Mouse (Mus musculus) megakaryocyte-erythroid progenitor cell, adult 5-6 weeks (primary cell): ENCODE data around the gene Pck2. TPM values are rescaled to one million over a fixed set of nuclear protein-coding genes. Genes with fewer than 3 reads are reported as not detected.

Experiments
- ATAC-seq: replicated peaks from 2 replicates; pipeline ENCODE4 v1.8.0; 2016; ENCODE audit warnings: mild to moderate bottlenecking, inconsistent platforms; ENCODE audit not compliant: severe bottlenecking, poor library complexity, low FRiP score, low TSS enrichment
- total RNA-seq, 2 experiments: library from RNA; stranded (forward) in 1 of 2; stranded (reverse) in 1 of 2; fragments of 200-1000, 215-1000 nt in 1 of 2; fragments of >200 nt in 1 of 2; fragmentation: Nextera tagmentation in 1 of 2; gene quantifications; 2 replicates each; pipeline ENCODE4 v1.2.3; 2014 to 2017

The Pck2 gene
- total RNA-seq, 2 experiments from 2014 or later = 55.6 to 88.0 TPM

- peak; percentile 80 for ATAC-seq
These were observed 50.8 kb downstream of the Pck2 start, which contains the start of gene Psme2 for GRCm38 (mm10) chr14:55590748-55591330. Gene Psme2, minus strand, starts transcription at chr14:55591113.

GRCm38 (mm10) chr14:55591331-55591891 lies 51.3 kb downstream of the Pck2 start, which contains the start of gene Rnf31:
Gene Rnf31, plus strand, starts transcription at chr14:55591708.
- ATAC-seq = peak; percentile 86

- ATAC-seq = no peak
These were observed 52.2 kb downstream of the Pck2 start for GRCm38 (mm10) chr14:55592226-55592625.

- ATAC-seq = no peak
These were observed 56.1 kb downstream of the Pck2 start for GRCm38 (mm10) chr14:55596036-55596690.

- ATAC-seq = no peak
These were observed 58.7 kb downstream of the Pck2 start for GRCm38 (mm10) chr14:55598521-55599390.

Other genes with a start within 250 kb of the Pck2 start
- gene Dhrs4, start 61.5 kb upstream of the Pck2 start, total RNA-seq (2014; fragmentation: Nextera tagmentation) = 103 and 133 TPM in 2 replicates
- 128 and 189 TPM in 2 replicates for gene Dhrs4, start 61.5 kb upstream of the Pck2 start, total RNA-seq (2017)
- 0.77 and 1.3 TPM in 2 replicates for gene Carmil3, start 49.6 kb upstream of the Pck2 start, total RNA-seq (2014; fragmentation: Nextera tagmentation)
- 0.42 and 0.70 TPM in 2 replicates for gene Carmil3, start 49.6 kb upstream of the Pck2 start, total RNA-seq (2017)
- gene Cpne6, start 29.8 kb upstream of the Pck2 start, total RNA-seq (2014; fragmentation: Nextera tagmentation) = not detected in 2 replicates
- gene Cpne6, start 29.8 kb upstream of the Pck2 start, total RNA-seq (2017) = not detected in 2 replicates
- not detected in 2 replicates for gene Nrl, start 15.3 kb upstream of the Pck2 start, total RNA-seq (2014; fragmentation: Nextera tagmentation)
- not detected in 2 replicates for gene Nrl, start 15.3 kb upstream of the Pck2 start, total RNA-seq (2017)
- 41.6 and 45.9 TPM in 2 replicates for gene Dcaf11, start 19.7 kb downstream of the Pck2 start, total RNA-seq (2014; fragmentation: Nextera tagmentation)
- gene Dcaf11, start 19.7 kb downstream of the Pck2 start, total RNA-seq (2017) = 48.3 and 115 TPM in 2 replicates
- gene A730061H03Rik, start 20.1 kb downstream of the Pck2 start, total RNA-seq (2014; fragmentation: Nextera tagmentation) = 2.7 TPM in 1 of 2 replicates, not detected in the other
- gene A730061H03Rik, start 20.1 kb downstream of the Pck2 start, total RNA-seq (2017) = 14.8 TPM in 1 of 2 replicates, not detected in the other
- gene Fitm1, start 35.4 kb downstream of the Pck2 start, total RNA-seq (2014; fragmentation: Nextera tagmentation) = not detected in 2 replicates
- not detected in 2 replicates for gene Fitm1, start 35.4 kb downstream of the Pck2 start, total RNA-seq (2017)
- 311 and 359 TPM in 2 replicates for gene Psme1, start 37.9 kb downstream of the Pck2 start, total RNA-seq (2014; fragmentation: Nextera tagmentation)
- 249 and 300 TPM in 2 replicates for gene Psme1, start 37.9 kb downstream of the Pck2 start, total RNA-seq (2017)
- gene Emc9, start 45.0 kb downstream of the Pck2 start, total RNA-seq (2014; fragmentation: Nextera tagmentation) = 37.3 and 44.8 TPM in 2 replicates
- 22.7 and 26.7 TPM in 2 replicates for gene Emc9, start 45.0 kb downstream of the Pck2 start, total RNA-seq (2017)
- gene Psme2, start 50.8 kb downstream of the Pck2 start, total RNA-seq (2014; fragmentation: Nextera tagmentation) = 190 and 268 TPM in 2 replicates
- 208 and 351 TPM in 2 replicates for gene Psme2, start 50.8 kb downstream of the Pck2 start, total RNA-seq (2017)
- 35.8 and 47.0 TPM in 2 replicates for gene Rnf31, start 51.4 kb downstream of the Pck2 start, total RNA-seq (2014; fragmentation: Nextera tagmentation)
- 23.8 and 46.4 TPM in 2 replicates for gene Rnf31, start 51.4 kb downstream of the Pck2 start, total RNA-seq (2017)
- 57.9 and 65.2 TPM in 2 replicates for gene Irf9, start 63.3 kb downstream of the Pck2 start, total RNA-seq (2014; fragmentation: Nextera tagmentation)
- 41.6 and 41.7 TPM in 2 replicates for gene Irf9, start 63.3 kb downstream of the Pck2 start, total RNA-seq (2017)
- 28.2 and 53.3 TPM in 2 replicates for gene Rec8, start 77.8 kb downstream of the Pck2 start, total RNA-seq (2014; fragmentation: Nextera tagmentation)
- gene Rec8, start 77.8 kb downstream of the Pck2 start, total RNA-seq (2017) = 16.0 and 27.6 TPM in 2 replicates
- gene Ipo4, start 95.7 kb downstream of the Pck2 start, total RNA-seq (2014; fragmentation: Nextera tagmentation) = 79.0 and 101 TPM in 2 replicates
- 21.2 and 26.9 TPM in 2 replicates for gene Ipo4, start 95.7 kb downstream of the Pck2 start, total RNA-seq (2017)
- 4.9 and 11.6 TPM in 2 replicates for gene Gm49378, start 97.6 kb downstream of the Pck2 start, total RNA-seq (2014; fragmentation: Nextera tagmentation)
- 3.5 and 3.7 TPM in 2 replicates for gene Gm49378, start 97.6 kb downstream of the Pck2 start, total RNA-seq (2017)
- gene Tm9sf1, start 103.5 kb downstream of the Pck2 start, total RNA-seq (2014; fragmentation: Nextera tagmentation) = 43.8 and 52.6 TPM in 2 replicates
- 61.9 and 77.4 TPM in 2 replicates for gene Tm9sf1, start 103.5 kb downstream of the Pck2 start, total RNA-seq (2017)
- 0.87 and 0.99 TPM in 2 replicates for gene Tssk4, start 109.9 kb downstream of the Pck2 start, total RNA-seq (2014; fragmentation: Nextera tagmentation)
- gene Tssk4, start 109.9 kb downstream of the Pck2 start, total RNA-seq (2017) = 0.69 TPM in 1 of 2 replicates, not detected in the other
- gene Mdp1, start 120.2 kb downstream of the Pck2 start, total RNA-seq (2014; fragmentation: Nextera tagmentation) = 39.9 and 57.6 TPM in 2 replicates
- gene Mdp1, start 120.2 kb downstream of the Pck2 start, total RNA-seq (2017) = 33.5 and 34.1 TPM in 2 replicates
- 20.2 and 31.1 TPM in 2 replicates for gene Gmpr2, start 131.7 kb downstream of the Pck2 start, total RNA-seq (2014; fragmentation: Nextera tagmentation)
- gene Gmpr2, start 131.7 kb downstream of the Pck2 start, total RNA-seq (2017) = 22.6 and 24.8 TPM in 2 replicates
- gene Nedd8, start 131.9 kb downstream of the Pck2 start, total RNA-seq (2014; fragmentation: Nextera tagmentation) = 398 and 455 TPM in 2 replicates
- 365 and 374 TPM in 2 replicates for gene Nedd8, start 131.9 kb downstream of the Pck2 start, total RNA-seq (2017)
- gene Tinf2, start 141.6 kb downstream of the Pck2 start, total RNA-seq (2014; fragmentation: Nextera tagmentation) = 22.2 and 59.3 TPM in 2 replicates
- gene Tinf2, start 141.6 kb downstream of the Pck2 start, total RNA-seq (2017) = 22.8 and 24.0 TPM in 2 replicates
- not detected in 2 replicates for gene Tgm1, start 173.7 kb downstream of the Pck2 start, total RNA-seq (2014; fragmentation: Nextera tagmentation)
- gene Tgm1, start 173.7 kb downstream of the Pck2 start, total RNA-seq (2017) = 0.15 TPM in 1 of 2 replicates, not detected in the other
- 14.4 and 20.2 TPM in 2 replicates for gene Rabggta, start 182.0 kb downstream of the Pck2 start, total RNA-seq (2014; fragmentation: Nextera tagmentation)
- 7.7 and 12.6 TPM in 2 replicates for gene Rabggta, start 182.0 kb downstream of the Pck2 start, total RNA-seq (2017)
- 21.5 and 31.0 TPM in 2 replicates for gene Dhrs1, start 205.4 kb downstream of the Pck2 start, total RNA-seq (2014; fragmentation: Nextera tagmentation)
- 10.0 and 10.3 TPM in 2 replicates for gene Dhrs1, start 205.4 kb downstream of the Pck2 start, total RNA-seq (2017)
- 35.8 and 52.0 TPM in 2 replicates for gene Nop9, start 205.4 kb downstream of the Pck2 start, total RNA-seq (2014; fragmentation: Nextera tagmentation)
- 24.8 and 27.5 TPM in 2 replicates for gene Nop9, start 205.4 kb downstream of the Pck2 start, total RNA-seq (2017)
- gene Cideb, start 218.2 kb downstream of the Pck2 start, total RNA-seq (2014; fragmentation: Nextera tagmentation) = not detected in 2 replicates
- not detected in 2 replicates for gene Cideb, start 218.2 kb downstream of the Pck2 start, total RNA-seq (2017)
- gene Ltb4r2, start 221.2 kb downstream of the Pck2 start, total RNA-seq (2014; fragmentation: Nextera tagmentation) = not detected in 2 replicates
- 0.38 and 1.7 TPM in 2 replicates for gene Ltb4r2, start 221.2 kb downstream of the Pck2 start, total RNA-seq (2017)
- 0.50 and 3.5 TPM in 2 replicates for gene Ltb4r1, start 225.7 kb downstream of the Pck2 start, total RNA-seq (2014; fragmentation: Nextera tagmentation)
- gene Ltb4r1, start 225.7 kb downstream of the Pck2 start, total RNA-seq (2017) = 0.76 and 3.1 TPM in 2 replicates
- not detected in 2 replicates for gene Adcy4, start 243.8 kb downstream of the Pck2 start, total RNA-seq (2014; fragmentation: Nextera tagmentation)
- not detected in 2 replicates for gene Adcy4, start 243.8 kb downstream of the Pck2 start, total RNA-seq (2017)
- 55.7 and 87.0 TPM in 2 replicates for gene Ripk3, start 248.6 kb downstream of the Pck2 start, total RNA-seq (2014; fragmentation: Nextera tagmentation)
- gene Ripk3, start 248.6 kb downstream of the Pck2 start, total RNA-seq (2017) = 8.9 and 23.1 TPM in 2 replicates